Mouse (Mus musculus): ENCODE results near the gene Eif2ak4. TPM values are rescaled to one million over a fixed set of nuclear protein-coding genes. Genes with fewer than 3 reads are reported as not detected.
A peak's percentile ranks its signal among the peaks of the same experiment; 100 is the strongest.

The Eif2ak4 gene
- polyA plus RNA-seq, 1 experiment from 2014 or later, result 10.4 TPM

- H3K27me3 ChIP-seq (ENCODE audit: control insufficient read depth, insufficient read depth, low read length), result no peaks in the 10 kb centered on the region
- H3K9me3 ChIP-seq (ENCODE audit: control insufficient read depth, low read length), result no peaks in the 10 kb centered on the region
- H3K4me2 ChIP-seq (ENCODE audit: low read depth, low read length), result no peak overlapping the region
- peaks cover 7% of the 10 kb centered on the region for H3K4me1 ChIP-seq (ENCODE audit: control insufficient read depth, insufficient read depth, low read length)
- peaks cover 10% of the 10 kb centered on the region; the same call in 1 of the 2 replicates for H3K36me3 ChIP-seq (ENCODE audit: control insufficient read depth, insufficient read depth, low read length)
- H3K9ac ChIP-seq (replicated peaks; ENCODE audit: low read depth, low read length), result no peak overlapping the region
- no peak; the same call in 1 of the 2 replicates for ATAC-seq (ENCODE audit: low read depth)
- H3K4me3 ChIP-seq (ENCODE audit: low read depth, low read length), result no peak overlapping the region
- H3K27ac ChIP-seq (ENCODE audit: low read depth, low read length), result no peak overlapping the region
- WGBS, result 90% methylated on average over 12 of the region's 12 CpGs
Observed at GRCm38 (mm10) chr2:118448181-118448580, 59.8 kb downstream of the Eif2ak4 start.

GRCm38 (mm10) chr2:118451056-118451455, 62.6 kb downstream of the Eif2ak4 start:
- H3K27me3 ChIP-seq (ENCODE audit: control insufficient read depth, insufficient read depth, low read length), result no peaks in the 10 kb centered on the region
- no peaks in the 10 kb centered on the region for H3K9me3 ChIP-seq (ENCODE audit: control insufficient read depth, low read length)
- peaks cover 3% of the 10 kb centered on the region; the same call in 1 of the 2 replicates for H3K4me1 ChIP-seq (ENCODE audit: control insufficient read depth, insufficient read depth, low read length)
- WGBS, result 94% methylated on average over 6 of the region's 6 CpGs
- ATAC-seq (ENCODE audit: low read depth), result no peak
- H3K4me3 ChIP-seq (ENCODE audit: low read depth, low read length), result no peak overlapping the region
- H3K4me2 ChIP-seq (ENCODE audit: low read depth, low read length), result no peak overlapping the region
- no peak overlapping the region for H3K9ac ChIP-seq (replicated peaks; ENCODE audit: low read depth, low read length)
- no peak overlapping the region for H3K27ac ChIP-seq (ENCODE audit: low read depth, low read length)
- 0 out of 2 replicates have a peak, but pooled peaks cover 6% of the 10 kb centered on the region for H3K36me3 ChIP-seq (ENCODE audit: control insufficient read depth, insufficient read depth, low read length)

GRCm38 (mm10) chr2:118457029-118457428, 68.6 kb downstream of the Eif2ak4 start:
- Histone ChIP-seq H3K4me3 (ENCODE audit: low read depth, low read length) (no peak overlapping the region), H3K4me1 (ENCODE audit: control insufficient read depth, insufficient read depth, low read length) (peaks cover 9% of the 10 kb centered on the region), H3K9ac (replicated peaks; ENCODE audit: low read depth, low read length) (no peak overlapping the region), H3K27me3 (ENCODE audit: control insufficient read depth, insufficient read depth, low read length) (no peaks in the 10 kb centered on the region), H3K4me2 (ENCODE audit: low read depth, low read length) (no peak overlapping the region), H3K27ac (ENCODE audit: low read depth, low read length) (peak overlapping the region; percentile 82), H3K36me3 (ENCODE audit: control insufficient read depth, insufficient read depth, low read length) (no peaks in the 10 kb centered on the region), H3K9me3 (ENCODE audit: control insufficient read depth, low read length) (no peaks in the 10 kb centered on the region)
- 37% methylated on average over 3 of the region's 3 CpGs for WGBS
- ATAC-seq (ENCODE audit: low read depth), result peak; percentile 62

GRCm38 (mm10) chr2:118457463-118458261, 69.2 kb downstream of the Eif2ak4 start:
- Histone ChIP-seq H3K27me3 (ENCODE audit: control insufficient read depth, insufficient read depth, low read length) (no peaks in the 10 kb centered on the region), H3K4me2 (ENCODE audit: low read depth, low read length) (no peak overlapping the region), H3K9me3 (ENCODE audit: control insufficient read depth, low read length) (no peaks in the 10 kb centered on the region), H3K4me3 (ENCODE audit: low read depth, low read length) (no peak overlapping the region), H3K9ac (replicated peaks; ENCODE audit: low read depth, low read length) (no peak overlapping the region; the same call in 1 of the 2 replicates), H3K4me1 (ENCODE audit: control insufficient read depth, insufficient read depth, low read length) (peaks cover 9% of the 10 kb centered on the region), H3K27ac (ENCODE audit: low read depth, low read length) (peak overlapping the region; percentile 82), H3K36me3 (ENCODE audit: control insufficient read depth, insufficient read depth, low read length) (no peaks in the 10 kb centered on the region)
- peak; percentile 90 for ATAC-seq (ENCODE audit: low read depth)
- WGBS, result 40% methylated on average over 13 of the region's 13 CpGs

GRCm38 (mm10) chr2:118461480-118462165, 73.2 kb downstream of the Eif2ak4 start:
- 79% methylated on average over 16 of the region's 16 CpGs for WGBS
- Histone ChIP-seq H3K9ac (replicated peaks; ENCODE audit: low read depth, low read length) (no peak overlapping the region), H3K36me3 (ENCODE audit: control insufficient read depth, insufficient read depth, low read length) (peaks cover 5% of the 10 kb centered on the region; the same call in 1 of the 2 replicates), H3K27me3 (ENCODE audit: control insufficient read depth, insufficient read depth, low read length) (no peaks in the 10 kb centered on the region), H3K9me3 (ENCODE audit: control insufficient read depth, low read length) (no peaks in the 10 kb centered on the region), H3K4me3 (ENCODE audit: low read depth, low read length) (no peak overlapping the region), H3K27ac (ENCODE audit: low read depth, low read length) (no peak overlapping the region), H3K4me2 (ENCODE audit: low read depth, low read length) (no peak overlapping the region), H3K4me1 (ENCODE audit: control insufficient read depth, insufficient read depth, low read length) (peaks cover 9% of the 10 kb centered on the region)
- ATAC-seq (ENCODE audit: low read depth), result no peak

DNA sequence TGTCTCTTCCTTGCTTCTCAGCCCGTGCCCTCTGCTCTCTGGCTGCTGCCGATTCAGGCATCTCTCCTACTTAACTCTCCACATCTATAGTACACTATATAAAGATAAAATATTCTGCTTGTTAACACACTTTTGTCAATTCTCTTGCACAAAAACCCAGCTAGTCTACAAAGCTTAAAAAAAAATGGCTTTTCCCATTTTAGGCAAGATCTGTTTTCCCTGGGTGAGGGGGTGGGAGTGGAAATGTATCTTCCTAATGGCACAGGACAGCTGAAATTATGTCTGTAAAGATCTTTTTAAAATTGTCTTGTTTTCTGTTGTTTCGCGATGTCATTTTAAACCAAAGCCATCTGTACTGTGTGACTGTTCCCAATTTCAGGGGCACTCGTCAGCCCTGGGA, 75.1 kb downstream of the Eif2ak4 start:
- Histone ChIP-seq H3K4me2 (ENCODE audit: low read depth, low read length) (no peak overlapping the region), H3K4me1 (ENCODE audit: control insufficient read depth, insufficient read depth, low read length) (no peaks in the 10 kb centered on the region), H3K27me3 (ENCODE audit: control insufficient read depth, insufficient read depth, low read length) (no peaks in the 10 kb centered on the region), H3K27ac (ENCODE audit: low read depth, low read length) (no peak overlapping the region), H3K36me3 (ENCODE audit: control insufficient read depth, insufficient read depth, low read length) (peaks cover 8% of the 10 kb centered on the region; the same call in 1 of the 2 replicates), H3K9ac (replicated peaks; ENCODE audit: low read depth, low read length) (no peak overlapping the region), H3K9me3 (ENCODE audit: control insufficient read depth, low read length) (no peaks in the 10 kb centered on the region), H3K4me3 (ENCODE audit: low read depth, low read length) (no peak overlapping the region)
- WGBS, result 88% methylated on average over 5 of the region's 5 CpGs
- no peak for ATAC-seq (ENCODE audit: low read depth)

DNA sequence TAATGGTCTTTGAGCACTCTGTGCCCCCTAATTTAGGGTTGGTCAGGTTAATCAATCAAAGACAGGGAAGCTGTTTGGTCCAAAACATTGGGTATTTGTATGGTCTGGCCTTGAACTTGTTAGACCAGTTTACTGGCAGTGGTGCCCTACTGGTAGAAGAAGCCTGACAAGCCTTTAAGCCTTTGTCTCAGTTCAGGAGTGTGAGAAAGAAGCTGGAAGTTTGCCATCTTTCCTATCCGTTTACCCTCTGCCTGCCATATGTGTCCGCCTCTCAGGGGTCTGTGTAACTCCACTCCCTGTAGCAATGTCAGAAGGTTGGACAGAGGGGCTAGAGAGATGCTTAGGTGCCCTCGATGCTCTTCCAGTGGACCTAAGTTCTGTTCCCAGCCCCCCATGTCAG, 76.0 kb downstream of the Eif2ak4 start:
- WGBS, result 90% methylated on average over 3 of the region's 3 CpGs
- Histone ChIP-seq H3K4me2 (ENCODE audit: low read depth, low read length) (no peak overlapping the region), H3K9me3 (ENCODE audit: control insufficient read depth, low read length) (no peaks in the 10 kb centered on the region), H3K36me3 (ENCODE audit: control insufficient read depth, insufficient read depth, low read length) (peaks cover 8% of the 10 kb centered on the region; the same call in 1 of the 2 replicates), H3K27ac (ENCODE audit: low read depth, low read length) (no peak overlapping the region), H3K27me3 (ENCODE audit: control insufficient read depth, insufficient read depth, low read length) (no peaks in the 10 kb centered on the region), H3K9ac (replicated peaks; ENCODE audit: low read depth, low read length) (no peak overlapping the region), H3K4me1 (ENCODE audit: control insufficient read depth, insufficient read depth, low read length) (no peaks in the 10 kb centered on the region), H3K4me3 (ENCODE audit: low read depth, low read length) (no peak overlapping the region)
- ATAC-seq (ENCODE audit: low read depth), result no peak

GRCm38 (mm10) chr2:118465894-118466293, 77.5 kb downstream of the Eif2ak4 start:
- no peak overlapping the region for H3K9ac ChIP-seq (replicated peaks; ENCODE audit: low read depth, low read length)

GRCm38 (mm10) chr2:118466601-118467000, 78.2 kb downstream of the Eif2ak4 start:
- Histone ChIP-seq H3K4me3 (ENCODE audit: low read depth, low read length) (no peak overlapping the region), H3K4me1 (ENCODE audit: control insufficient read depth, insufficient read depth, low read length) (no peaks in the 10 kb centered on the region), H3K9ac (replicated peaks; ENCODE audit: low read depth, low read length) (no peak overlapping the region), H3K27me3 (ENCODE audit: control insufficient read depth, insufficient read depth, low read length) (no peaks in the 10 kb centered on the region), H3K4me2 (ENCODE audit: low read depth, low read length) (no peak overlapping the region), H3K27ac (ENCODE audit: low read depth, low read length) (no peak overlapping the region), H3K9me3 (ENCODE audit: control insufficient read depth, low read length) (no peaks in the 10 kb centered on the region), H3K36me3 (ENCODE audit: control insufficient read depth, insufficient read depth, low read length) (peaks cover 20% of the 10 kb centered on the region)
- ATAC-seq (ENCODE audit: low read depth), result no peak
- WGBS, result 68% methylated on average over 1 of the region's 1 CpGs

More at GRCm38 (mm10) chr2:118465894-118466293, 77.5 kb downstream of the Eif2ak4 start:
- ATAC-seq (ENCODE audit: low read depth), result no peak
- Histone ChIP-seq H3K36me3 (ENCODE audit: control insufficient read depth, insufficient read depth, low read length) (peaks cover 13% of the 10 kb centered on the region; the same call in 1 of the 2 replicates), H3K4me3 (ENCODE audit: low read depth, low read length) (no peak overlapping the region), H3K4me1 (ENCODE audit: control insufficient read depth, insufficient read depth, low read length) (no peaks in the 10 kb centered on the region), H3K27me3 (ENCODE audit: control insufficient read depth, insufficient read depth, low read length) (no peaks in the 10 kb centered on the region), H3K9me3 (ENCODE audit: control insufficient read depth, low read length) (no peaks in the 10 kb centered on the region), H3K27ac (ENCODE audit: low read depth, low read length) (no peak overlapping the region), H3K4me2 (ENCODE audit: low read depth, low read length) (no peak overlapping the region)
- WGBS, result 76% methylated on average over 2 of the region's 2 CpGs
